Mouse (Mus musculus) 416B (cell line): ENCODE data around the gene Skap2.

Experiments used
- DNase-seq: peaks from one replicate; pipeline ENCODE4 v3.0.0; 2011; ENCODE audit warnings: low read depth

Skap2 gene

DNA sequence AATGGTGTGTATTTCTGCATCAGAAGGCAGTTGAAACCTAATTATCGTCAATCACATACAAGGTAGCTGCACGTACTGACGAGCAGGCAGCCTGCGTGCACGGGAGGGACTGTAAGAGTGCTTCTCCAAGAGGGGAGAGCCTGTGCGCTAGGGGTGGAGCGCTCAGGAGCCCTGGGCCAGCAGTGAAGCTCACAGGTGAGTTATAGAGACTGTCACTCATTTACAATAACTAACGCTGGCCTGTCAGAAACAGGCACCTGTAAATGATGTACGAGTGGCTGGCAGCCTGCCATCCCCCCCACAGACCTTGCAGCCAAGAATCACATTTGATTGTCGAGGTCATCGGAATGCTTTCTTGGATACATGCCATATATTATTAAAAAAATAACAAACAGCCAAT, 168.2 kb downstream of the Skap2 start:
- no peak for DNase-seq

- DNase-seq: no peak
These were observed 169.3 kb downstream of the Skap2 start for GRCm38 (mm10) chr6:51843081-51843480.

DNA sequence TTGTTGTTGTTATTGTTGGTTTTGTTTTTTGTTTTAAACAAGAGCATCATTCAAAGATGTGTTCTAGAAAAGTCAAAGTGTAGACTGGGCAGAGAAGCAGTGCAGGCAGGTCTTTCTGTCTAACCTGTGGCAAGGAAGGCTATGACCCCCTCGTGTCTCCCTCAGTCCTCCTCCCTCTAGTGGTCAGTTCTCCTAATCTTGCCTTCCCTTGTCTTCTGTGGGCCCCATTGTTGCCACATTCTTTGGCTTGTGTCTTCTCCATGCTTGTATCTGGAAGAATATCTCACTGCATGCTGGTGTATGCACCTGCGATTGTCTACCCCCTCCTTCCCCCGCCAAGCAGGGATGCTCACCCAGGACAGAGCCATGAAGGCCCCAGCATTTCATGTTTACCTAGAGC, 174.2 kb downstream of the Skap2 start:
- DNase-seq: peak; percentile 25

GRCm38 (mm10) chr6:51833362-51833761, 179.0 kb downstream of the Skap2 start:
- no peak for DNase-seq

DNA sequence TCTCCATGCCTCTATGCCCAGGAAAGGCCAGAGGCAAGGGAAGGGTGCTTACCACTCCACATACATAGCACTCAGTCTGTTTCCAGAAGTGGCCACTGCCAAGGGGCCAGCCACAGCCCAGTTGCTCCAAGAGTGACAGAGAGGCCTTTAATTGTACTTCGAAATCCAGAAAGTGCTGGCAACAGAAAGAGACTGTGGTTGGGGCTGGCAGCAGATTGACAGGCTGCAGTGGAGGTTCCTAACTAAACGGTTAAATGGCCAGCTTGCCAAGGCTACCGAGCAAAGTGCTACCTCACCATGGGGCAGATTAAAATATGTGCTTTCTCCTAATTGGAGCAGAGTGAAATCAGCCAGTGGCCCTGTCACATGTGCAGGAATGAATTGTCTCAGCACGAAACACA, 186.7 kb downstream of the Skap2 start:
- DNase-seq: no peak

- no peak for DNase-seq
These were observed 188.1 kb downstream of the Skap2 start for GRCm38 (mm10) chr6:51824136-51824830.

GRCm38 (mm10) chr6:51822049-51822448, 190.3 kb downstream of the Skap2 start:
- DNase-seq: no peak

DNA sequence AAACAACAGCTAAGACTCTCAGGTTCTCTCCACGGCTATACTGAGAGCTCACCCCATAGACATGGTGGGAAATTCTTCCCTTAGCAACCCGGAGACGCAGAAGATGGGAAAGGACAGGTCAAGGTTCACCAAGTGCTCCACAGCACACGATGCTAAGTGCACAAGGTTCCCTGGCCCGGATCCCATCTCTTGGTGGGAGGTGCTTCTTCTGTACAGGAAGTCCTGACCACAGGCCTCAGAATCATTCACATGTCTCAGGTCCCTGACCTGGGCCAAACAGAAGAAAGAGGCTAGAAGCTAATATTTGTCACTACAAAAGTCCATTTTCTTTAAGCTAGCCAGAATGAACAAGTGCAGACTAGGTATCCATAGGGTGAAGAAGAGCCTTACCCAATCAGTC, 191.5 kb downstream of the Skap2 start:
- peak; percentile 10 for DNase-seq

DNA sequence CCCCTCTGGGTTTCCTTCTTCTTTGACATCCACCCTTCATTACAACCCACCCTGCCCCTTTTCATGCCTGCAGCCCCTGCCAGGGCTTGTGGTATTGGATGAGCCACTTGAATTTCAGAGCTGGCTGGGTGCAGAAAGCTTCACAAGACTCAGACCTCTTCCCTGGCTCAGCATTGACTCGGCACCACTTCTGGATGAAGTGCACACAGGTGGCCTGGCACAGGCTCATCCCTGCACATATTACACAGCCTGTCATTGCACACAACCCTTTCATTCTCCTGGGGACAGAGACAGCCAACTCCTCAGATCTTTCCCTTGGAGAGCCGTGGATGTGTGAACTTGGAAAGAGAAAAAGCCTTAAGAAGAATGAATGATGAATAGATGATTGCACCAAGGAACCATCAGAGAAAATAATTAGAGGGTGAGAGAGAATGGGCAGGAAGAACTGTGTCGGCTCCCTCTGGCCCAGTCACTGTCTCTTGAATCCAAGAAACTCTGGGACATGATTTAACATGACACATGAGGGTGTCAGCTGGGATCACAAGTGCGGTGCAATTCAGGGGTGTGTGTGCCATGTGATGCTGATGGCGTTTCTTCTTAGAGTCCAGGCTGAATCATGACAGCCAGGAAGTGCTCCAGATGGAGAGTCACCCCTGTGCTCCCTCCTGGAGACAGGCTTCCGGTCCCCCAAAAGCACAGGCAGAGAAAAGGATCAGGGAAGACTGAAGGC, 195.3 kb downstream of the Skap2 start:
- no peak for DNase-seq

DNA sequence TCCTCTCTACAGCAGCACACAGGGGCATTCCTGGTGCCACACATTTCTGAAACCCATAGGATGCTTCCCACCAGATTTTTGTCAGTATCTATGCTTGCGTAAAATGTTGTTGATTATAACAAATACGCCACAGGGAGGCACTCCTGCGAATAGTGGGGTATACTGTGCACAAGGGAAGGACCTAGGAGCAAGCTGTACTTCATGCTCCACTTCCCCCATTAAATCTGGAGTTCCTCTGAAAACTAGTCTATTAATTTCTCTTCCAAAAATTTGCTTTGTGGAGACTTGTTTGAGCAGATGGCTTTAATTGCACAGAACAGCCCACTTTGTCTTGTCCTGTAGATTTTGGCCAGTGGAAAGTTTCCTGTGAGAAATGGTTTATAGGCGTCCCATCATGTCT, 201.4 kb downstream of the Skap2 start:
- DNase-seq: no peak

GRCm38 (mm10) chr6:51809164-51809824, 203.1 kb downstream of the Skap2 start:
- DNase-seq: no peak

DNA sequence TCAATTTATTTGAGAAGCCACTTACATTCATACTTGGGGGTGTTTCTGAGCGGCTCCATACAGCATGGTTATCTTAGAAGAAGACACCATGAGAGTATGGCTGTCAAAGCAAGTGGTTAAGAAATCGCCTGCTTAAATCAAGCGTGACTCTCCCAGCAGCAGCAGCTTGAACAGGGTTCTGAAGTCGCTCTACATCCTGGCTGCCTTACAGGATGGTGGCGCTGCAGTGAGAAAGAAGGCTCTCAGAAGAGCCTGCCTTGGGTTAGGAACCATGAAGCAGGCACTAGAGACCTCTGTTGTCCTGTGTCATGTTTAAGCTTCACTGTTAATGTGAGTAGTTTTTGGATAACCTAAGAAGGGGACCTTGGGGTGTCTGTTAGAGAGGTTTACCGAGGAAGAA, 204.3 kb downstream of the Skap2 start:
- no peak for DNase-seq
